Mouse (Mus musculus) thymus, postnatal 25 days (tissue): Measurements from ENCODE around the gene Magi2.
"Not testable (repeated sequence)": the region's sequence is repeated elsewhere in the genome, so short reads cannot be mapped to it uniquely, and the experiment has no call there.

Experiments used
- DNase-seq: peaks from one replicate; pipeline ENCODE4 v3.0.0; 2022

Gene Magi2

DNA sequence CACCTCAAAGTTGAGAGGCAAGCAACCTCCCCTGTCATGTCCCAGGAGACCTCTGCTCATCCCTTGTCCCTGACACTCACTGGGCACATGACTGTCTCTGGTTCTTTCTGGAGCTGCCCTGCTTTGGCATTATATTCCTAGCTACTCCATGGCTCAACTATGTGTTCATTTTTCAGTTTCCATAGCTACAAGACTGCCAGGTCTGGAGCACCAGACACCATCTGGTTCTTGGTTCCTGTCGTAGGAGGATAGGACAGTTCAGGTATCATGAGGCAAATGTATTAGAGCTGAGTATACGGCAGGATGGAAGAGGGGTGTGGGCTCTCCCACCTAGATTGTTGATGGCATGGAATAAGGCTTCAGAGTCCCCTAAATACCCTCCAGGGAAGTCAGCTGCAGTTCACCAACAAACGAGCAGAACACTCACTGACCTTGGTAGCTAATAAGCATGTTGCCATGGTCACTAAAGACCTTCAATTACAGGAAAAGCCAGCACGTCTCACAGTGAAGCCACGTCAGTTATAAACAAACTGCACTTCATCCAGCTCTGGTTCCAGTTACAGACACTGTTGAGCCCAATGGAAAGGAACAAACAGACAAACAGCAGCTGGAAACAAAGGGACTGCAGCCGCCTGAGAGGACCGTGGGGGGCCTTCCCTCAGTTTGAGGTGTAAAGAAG, 1449.5 kb downstream of the Magi2 start:
- no peak for DNase-seq

- DNase-seq: no peak
Observed at GRCm38 (mm10) chr5:20677246-20677645, 1450.4 kb downstream of the Magi2 start.

GRCm38 (mm10) chr5:20678573-20678972, 1451.7 kb downstream of the Magi2 start:
- no peak for DNase-seq

- no peak for DNase-seq
Observed at GRCm38 (mm10) chr5:20679920-20680319, 1453.1 kb downstream of the Magi2 start.

GRCm38 (mm10) chr5:20680833-20681530, 1454.1 kb downstream of the Magi2 start:
- peak; percentile 10 for DNase-seq

DNA sequence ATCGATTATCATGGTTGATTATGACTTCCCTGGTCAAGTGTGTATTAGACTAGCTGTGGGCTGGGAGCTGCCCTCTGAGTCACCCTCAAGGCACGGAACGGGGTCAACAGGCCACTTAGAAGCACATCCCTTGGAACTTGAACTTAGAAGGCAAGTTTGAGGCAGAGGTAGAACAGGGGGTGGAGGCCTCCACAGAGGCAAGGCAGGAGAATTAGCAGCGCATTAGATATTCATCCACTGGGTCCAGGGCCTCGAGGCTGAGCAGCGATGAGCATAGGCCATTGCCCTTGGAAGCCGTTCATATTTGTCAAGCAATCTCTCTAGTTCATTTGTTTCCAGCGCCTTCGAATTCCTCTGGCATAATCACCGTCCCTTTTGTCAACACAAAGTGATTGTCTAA, 1454.8 kb downstream of the Magi2 start:
- DNase-seq: no peak

- DNase-seq: no peak
Observed at GRCm38 (mm10) chr5:20682208-20682607, 1455.4 kb downstream of the Magi2 start.

- no peak for DNase-seq
Observed at GRCm38 (mm10) chr5:20684112-20684511, 1457.3 kb downstream of the Magi2 start.

- DNase-seq: no peak
Observed at GRCm38 (mm10) chr5:20692230-20692629, 1465.4 kb downstream of the Magi2 start.

DNA sequence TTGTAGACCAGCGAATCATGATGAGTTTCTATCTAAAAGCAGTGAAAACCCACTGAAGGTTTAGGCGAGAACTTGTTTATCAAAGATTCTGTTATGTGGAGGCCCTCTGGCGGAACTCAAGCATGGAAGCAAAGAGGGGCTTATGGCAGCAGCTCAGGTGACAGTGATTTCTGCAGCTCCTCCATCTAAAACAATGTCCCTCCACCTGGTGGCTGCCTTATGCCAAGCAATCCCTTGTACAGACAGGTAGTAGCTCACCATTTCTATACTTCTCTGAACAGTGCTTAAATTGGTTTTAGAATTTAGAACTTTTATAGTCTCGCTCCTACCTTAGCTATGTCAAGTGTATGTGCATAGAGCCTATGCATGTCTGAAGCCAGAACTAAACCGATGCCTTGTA, 1472.3 kb downstream of the Magi2 start:
- DNase-seq: no peak

DNA sequence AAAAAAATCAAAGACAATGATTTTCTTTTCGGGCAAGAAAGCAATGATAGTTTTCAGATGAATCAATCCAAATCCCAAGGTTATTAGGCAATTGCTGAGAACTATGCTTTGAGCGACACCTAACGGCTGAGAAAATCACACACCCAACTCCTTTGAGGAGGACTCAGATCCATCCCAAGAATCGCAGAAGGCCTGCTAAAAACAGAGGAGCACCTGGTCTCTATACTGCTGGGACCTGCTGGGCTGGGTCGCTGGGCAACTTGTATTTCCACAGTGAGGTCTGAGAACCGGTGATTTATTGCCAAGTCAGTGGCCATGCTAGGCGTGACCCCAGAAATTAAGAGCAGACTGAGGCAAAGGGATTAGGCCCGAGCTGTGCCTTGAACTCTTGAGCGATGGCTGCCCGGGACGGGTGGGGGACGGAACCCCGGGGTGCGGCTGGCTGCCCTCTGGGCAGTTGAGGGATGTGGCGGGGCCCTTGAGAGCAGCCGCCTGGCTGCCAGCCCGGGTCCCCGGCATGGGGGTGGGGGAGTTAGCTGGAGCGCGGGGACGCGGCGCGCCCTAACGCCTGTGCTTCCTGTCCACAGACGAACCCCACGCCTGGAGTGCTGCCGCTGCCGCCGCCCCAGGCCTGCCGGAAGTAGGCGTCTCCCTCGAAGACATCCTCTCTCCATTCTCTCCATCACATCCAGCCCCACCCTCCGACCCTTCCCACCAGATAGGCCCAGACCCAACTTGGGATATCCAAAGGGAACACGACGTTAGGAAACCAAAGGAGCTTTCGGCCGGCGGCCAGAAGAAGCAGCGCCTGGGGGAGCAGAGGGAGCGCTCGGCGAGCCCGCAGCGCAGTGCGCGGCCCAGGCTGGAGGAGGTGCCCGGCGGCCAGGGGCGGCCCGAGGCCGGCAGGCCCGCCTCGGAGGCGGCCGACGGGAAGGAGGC, 1474.9 kb downstream of the Magi2 start:
- peak; percentile 86 for DNase-seq

DNA sequence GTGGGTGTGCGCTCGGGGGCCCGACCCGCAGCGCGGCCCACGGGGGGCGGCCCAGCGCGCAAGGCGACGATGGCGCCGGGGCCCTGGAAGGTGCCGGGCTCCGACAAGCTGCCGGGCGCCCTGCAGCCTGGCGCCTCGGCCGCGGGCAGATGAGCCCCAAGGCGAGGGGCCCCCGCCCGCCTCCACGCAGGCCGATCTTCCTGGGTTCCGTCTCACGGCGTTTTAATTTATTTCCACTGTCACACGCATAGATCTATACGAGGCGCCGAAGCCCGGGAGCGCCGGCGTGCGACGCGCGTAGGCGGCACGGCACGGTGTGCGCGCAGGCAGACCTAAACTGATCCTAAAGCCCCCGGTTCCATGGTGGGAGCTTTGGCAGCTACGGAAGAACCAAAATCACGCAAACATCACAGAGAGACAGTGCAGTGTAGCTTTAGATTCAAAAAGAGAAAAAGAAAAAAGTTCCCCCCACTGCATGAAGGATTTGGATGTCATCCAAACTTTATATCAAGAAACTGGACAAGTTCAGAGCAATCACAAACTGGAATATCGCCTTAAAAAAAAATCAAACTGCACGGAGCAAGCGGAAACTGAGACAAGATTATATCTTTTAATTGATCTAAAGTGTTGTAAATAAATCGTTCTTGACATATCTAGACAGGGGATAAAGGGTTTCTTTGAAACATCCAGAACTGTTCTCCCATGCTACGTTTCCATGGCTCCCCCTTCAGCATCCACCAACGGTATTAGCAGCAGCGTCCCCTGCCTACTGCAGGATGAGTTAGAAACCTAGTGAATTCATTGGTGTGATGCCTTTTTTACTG, 1475.9 kb downstream of the Magi2 start:
- peak; percentile 5 for DNase-seq

DNA sequence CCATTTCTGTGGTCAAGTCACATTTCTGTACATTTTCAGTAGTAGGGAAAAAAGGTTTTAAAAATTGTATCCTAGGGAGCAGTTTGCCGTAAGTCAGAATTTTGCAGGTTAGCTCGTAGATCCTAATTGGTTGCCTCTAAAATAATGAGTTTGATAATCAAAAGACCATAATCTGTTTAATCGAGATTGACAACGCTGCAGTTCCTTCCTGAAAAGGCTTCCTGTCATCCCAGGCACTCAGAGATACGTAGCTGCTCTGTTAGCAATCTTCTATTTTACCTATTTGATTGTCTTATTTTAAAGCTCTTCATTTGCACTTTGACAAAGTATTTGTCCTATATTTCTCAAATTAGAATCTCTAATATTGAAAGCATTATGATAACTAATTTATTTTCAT, 1476.5 kb downstream of the Magi2 start:
- no peak for DNase-seq

DNA sequence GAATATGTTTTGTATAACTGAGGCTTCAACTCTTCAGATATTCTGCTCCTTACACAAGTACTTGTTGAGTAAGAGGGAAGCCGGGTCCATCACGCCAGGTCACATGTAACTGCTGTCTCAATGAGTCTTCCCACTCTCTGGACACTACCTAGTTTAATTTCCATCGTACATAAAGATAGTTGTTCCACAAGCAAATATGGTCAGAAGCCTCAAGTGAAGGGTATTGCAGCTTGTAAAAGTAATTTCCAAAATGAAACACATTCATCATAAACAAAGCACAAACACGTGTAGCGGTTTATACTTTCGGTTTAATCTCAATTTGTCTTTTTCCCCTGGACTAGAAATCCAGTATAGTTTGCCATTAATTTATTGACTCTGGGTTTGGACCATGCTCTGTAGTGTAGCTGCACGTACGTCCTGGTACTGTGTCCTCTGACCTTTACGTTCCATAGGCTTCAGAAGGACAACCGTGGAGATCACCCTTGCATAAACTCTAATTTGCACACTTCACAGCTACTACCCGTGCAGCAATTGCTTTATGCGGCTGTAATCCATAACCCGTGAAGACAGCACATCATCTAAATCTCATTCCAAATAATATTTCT, 1477.2 kb downstream of the Magi2 start:
- DNase-seq: no peak

GRCm38 (mm10) chr5:20704886-20705285, 1478.0 kb downstream of the Magi2 start:
- no peak for DNase-seq

- not testable (repeated sequence) for DNase-seq
Observed at GRCm38 (mm10) chr5:20706322-20707282, 1479.8 kb downstream of the Magi2 start.

GRCm38 (mm10) chr5:20710845-20711244, 1484.0 kb downstream of the Magi2 start:
- DNase-seq: not testable (repeated sequence)

- not testable (repeated sequence) for DNase-seq
Observed at GRCm38 (mm10) chr5:20714619-20715018, 1487.8 kb downstream of the Magi2 start.

- DNase-seq: not testable (repeated sequence)
Observed at GRCm38 (mm10) chr5:20715980-20716379, 1489.1 kb downstream of the Magi2 start.

GRCm38 (mm10) chr5:20720201-20720900, 1493.5 kb downstream of the Magi2 start:
- DNase-seq: no peak
